Mouse (Mus musculus) left cerebral cortex, adult 18-20 months (tissue): ENCODE data around the gene Fxyd4. TPM values are rescaled to one million over a fixed set of nuclear protein-coding genes. Genes with fewer than 3 reads are reported as not detected.

Source experiments
- DNase-seq, 2 experiments: peaks; one replicate each; pipeline ENCODE4 v3.0.0; 2021 to 2022; ENCODE audit warnings: low spot score in 2 of 2, mixed read lengths in 1 of 2
- microRNA-seq, 2 experiments: library from miRNA; unstranded; fragments of <30 nt; microRNA quantifications; one replicate each; pipeline ENCODE4 v1.2.0; 2021
- total RNA-seq, 2 experiments: library from RNA; stranded (reverse); gene quantifications; 2 replicates each; pipeline ENCODE4 v1.2.3; 2021

Gene Fxyd4
- total RNA-seq, 2 experiments from 2014 or later, result not detected

DNA sequence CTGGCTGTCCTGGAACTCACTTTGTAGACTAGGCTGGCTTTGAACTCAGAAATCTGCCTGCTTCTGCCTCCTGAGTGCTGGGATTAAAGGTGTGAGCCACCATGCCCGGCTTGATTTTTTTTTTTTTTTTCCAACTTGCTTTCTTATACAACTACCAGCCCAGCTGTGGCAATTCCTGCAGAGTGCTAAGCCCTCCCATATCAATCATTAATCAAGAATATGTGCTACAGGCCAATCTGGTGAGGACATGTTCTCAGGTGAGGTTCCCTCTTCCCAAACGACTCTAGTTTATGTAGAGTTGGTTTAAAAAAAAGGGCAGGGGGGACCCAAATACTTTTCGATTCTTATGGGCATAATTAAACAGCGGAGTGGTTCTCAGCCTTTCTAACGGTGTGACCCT is 39.7 kb downstream of the Fxyd4 start:
- no peak for DNase-seq

DNA sequence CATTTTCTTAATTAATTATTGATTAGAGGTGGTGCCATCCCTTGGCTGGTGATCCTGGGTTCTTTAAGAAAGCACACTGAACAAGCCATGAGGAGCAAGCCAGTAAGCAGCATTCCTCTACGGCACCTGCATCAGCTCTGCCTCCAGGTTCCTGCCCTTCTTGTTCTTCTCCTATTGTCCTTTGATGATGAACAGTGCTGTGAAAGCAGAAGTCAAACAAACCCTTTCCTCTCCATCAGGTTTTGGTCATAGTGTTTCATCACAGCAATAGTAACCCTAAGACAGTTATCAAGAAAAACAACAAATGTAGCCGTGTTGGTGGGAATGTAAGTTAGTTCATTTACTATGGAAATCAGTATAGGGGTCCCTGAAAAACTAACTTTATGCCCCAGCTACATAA is 44.1 kb downstream of the Fxyd4 start:
- no peak for DNase-seq

DNA sequence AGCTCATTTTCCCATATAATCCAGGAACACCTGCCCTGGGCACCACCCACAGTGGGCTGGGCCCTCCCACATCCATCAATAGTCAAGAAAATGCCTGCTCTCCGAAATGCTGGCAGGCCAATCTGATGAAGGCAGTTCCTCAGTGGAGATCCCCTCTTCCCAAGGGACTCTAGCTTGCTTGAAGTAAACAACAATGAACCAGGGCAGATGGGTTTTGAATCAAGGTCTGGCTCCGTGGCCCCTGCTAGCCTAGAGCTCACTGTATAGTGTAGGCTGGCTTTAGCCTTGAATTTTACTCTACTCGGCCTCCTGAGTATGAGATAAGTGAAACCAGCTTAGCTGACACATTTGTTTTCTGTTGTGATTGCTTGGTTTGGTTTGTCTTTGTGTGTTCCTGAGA is 45.1 kb downstream of the Fxyd4 start:
- DNase-seq, result no peak

GRCm38 (mm10) chr6:117891369-117892160 is 45.9 kb downstream of the Fxyd4 start:
- no peak for DNase-seq

DNA sequence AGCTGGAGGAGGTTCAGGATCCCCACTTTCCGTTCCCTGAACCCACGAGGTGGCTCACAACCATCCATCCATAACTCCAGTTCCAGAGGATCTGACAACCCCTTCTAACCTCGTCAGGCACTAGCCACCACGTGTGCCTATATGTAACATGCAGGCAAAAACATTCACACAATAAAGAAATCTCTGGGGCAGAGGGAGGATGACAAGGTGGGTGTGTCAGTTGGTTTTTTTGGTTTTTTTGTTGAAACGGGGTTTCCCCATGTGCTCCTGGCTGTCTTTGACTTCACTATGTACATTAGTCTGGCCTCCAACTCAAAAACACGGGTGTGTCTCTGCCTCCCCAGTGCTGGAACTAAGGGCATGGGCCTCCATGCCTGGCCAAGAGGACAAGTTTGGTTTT is 47.2 kb downstream of the Fxyd4 start:
- no peak for DNase-seq

DNA sequence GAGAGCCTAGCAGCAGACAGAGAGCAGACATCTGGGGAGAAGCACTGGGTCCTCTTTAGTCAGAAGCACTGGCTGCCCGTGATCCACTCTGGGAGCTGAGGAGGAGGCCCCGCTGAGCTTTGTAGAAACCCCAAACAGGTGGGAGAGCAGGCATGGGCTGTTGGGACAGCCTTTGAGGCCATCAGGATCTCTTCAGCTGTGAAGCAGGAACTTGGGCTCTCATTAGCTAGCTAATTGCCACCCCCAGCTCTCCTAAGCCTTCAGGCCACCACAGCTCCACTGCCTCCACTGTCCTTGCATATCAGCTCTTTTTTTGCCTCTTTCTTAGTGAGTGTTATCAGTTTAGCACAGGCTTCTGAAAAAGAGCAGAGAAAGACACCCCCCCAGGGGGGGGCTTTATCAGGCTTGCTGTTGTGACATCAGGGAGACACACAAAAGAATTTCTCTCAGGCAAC is 48.8 kb downstream of the Fxyd4 start:
- DNase-seq, result no peak

DNA sequence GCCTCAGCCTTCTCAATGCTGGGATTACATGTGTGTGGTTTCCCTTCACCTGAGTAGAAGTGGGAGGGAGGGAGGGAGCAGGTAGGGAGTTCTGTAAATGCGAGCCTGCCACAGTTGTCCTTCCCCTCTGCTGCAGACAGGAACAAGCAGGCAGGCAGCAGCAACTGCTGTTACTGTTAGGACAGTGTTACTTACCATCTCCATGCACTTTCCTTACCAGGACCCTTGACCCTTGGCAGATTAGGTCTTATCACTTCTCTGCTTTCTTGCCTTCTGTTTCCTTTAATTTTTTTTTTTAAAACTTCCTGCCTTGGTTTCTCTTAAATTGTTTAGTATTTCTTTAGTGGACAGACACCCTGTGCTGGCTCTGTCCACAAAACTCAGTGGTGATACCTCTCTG is 49.5 kb downstream of the Fxyd4 start:
- DNase-seq, result no peak

DNA sequence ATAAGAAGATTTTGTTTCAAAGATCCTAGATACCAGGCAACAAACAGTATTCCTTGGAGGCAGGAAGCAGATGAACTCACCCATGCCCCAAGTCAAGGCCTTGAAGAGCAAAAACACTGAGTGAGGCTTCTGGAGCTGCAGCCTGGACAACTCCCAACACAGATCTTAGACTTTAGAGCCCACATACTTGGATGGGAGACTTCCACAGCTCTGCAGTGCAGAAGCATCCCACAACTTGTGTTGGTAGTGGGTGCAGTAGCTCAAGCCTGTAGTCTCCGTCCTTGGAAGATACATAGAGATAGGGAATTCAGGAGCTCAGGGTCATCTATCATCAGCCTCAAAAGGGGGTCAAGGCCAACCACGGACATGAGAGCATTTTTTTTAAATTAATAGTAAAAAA is 51.5 kb downstream of the Fxyd4 start:
- DNase-seq, result no peak

Small RNAs within 50 kb of the gene (microRNA-seq; reads per million reads assigned to microRNA genes)
- gene Gm25535, result 0 reads per million in 2 experiments

Other genes with a start within 250 kb of the Fxyd4 start
- gene Zfp637, start 96.5 kb downstream of the Fxyd4 start, total RNA-seq, result 10 to 100 TPM; 54.7 to 55.8 TPM
- 10 to 100 TPM; 44.7 to 49.1 TPM for gene Zfp239, start 75.6 kb downstream of the Fxyd4 start, total RNA-seq
- 100 to 1,000 TPM; 112 to 144 TPM for gene Hnrnpf, start 37.4 kb downstream of the Fxyd4 start, total RNA-seq
- 100 to 1,000 TPM; 201 to 250 TPM for gene Rasgef1a, start 73.7 kb upstream of the Fxyd4 start, total RNA-seq
- 10 to 100 TPM; 11.0 to 11.6 TPM for gene Csgalnact2, start 201.4 kb upstream of the Fxyd4 start, total RNA-seq